Mouse (Mus musculus): Measurements from ENCODE around the gene Slc22a19.
"Not testable (repeated sequence)": the region's sequence is repeated elsewhere in the genome, so short reads cannot be mapped to it uniquely, and the experiment has no call there.

Gene Slc22a19

DNA sequence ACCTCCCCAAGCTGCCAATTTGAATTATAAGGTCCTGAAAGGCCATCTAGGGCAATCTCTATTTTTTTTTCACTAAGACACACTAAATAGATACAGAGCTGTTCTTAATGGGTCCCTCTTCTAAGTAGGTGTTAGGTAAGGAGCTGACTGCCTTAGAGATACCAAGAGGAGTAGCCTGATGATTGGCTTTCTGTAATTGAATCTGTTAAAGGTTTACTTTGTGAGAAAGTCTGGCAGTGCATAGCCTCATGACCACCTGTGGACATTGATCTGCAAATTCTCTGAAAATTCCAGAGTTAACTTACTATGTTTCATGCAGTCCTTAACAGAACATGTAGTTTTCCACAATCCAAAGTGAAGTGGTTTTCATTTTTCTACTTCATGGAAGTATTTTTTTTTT, at the start of gene Slc22a19:
Gene Slc22a19 (minus strand): TSS at position 163 of the 400 bp plus-strand sequence.
- no peak for DNase-seq (ENCODE audit: low spot score)

DNA sequence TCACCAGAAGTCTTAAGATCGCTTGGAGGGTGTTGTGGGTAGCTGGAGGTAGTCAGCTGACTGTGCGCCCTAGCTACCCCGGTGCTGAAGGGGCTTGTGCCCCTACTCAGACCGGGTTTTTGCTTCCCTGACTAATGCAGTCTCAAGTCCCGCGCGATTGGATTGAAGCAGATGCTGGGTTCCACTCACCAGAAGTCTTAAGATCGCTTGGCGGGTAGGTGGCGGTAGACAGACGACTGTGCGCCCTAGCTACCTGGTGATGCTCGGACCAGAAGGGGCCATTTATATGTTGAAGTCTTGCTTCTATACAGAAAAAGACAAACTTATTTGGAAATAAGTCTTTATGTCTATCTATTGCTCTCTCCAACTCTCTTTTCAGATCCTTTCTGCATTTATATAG, 42.3 kb upstream of the Slc22a19 start:
- DNase-seq (ENCODE audit: low spot score), result not testable (repeated sequence)

DNA sequence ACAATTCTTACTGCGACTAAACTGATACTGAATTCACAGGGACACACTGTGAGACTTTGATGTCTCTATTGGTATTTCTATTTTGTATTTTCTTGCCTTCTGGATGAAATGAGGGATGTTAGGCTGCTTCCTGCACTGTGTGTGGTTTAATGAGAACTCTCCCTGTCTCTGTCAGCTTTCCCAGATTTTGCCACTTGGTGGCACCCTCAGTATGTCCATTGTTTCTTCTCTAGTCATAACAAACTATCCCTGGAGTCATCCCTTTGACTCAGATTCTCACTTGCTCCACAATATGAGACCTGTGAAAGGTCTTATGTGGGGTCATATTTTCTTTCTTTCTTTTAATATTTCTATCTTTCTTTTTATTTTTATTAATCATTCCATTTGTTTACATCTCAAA, 18.4 kb upstream of the Slc22a19 start:
- peak; percentile 4 for DNase-seq (ENCODE audit: low spot score)

DNA sequence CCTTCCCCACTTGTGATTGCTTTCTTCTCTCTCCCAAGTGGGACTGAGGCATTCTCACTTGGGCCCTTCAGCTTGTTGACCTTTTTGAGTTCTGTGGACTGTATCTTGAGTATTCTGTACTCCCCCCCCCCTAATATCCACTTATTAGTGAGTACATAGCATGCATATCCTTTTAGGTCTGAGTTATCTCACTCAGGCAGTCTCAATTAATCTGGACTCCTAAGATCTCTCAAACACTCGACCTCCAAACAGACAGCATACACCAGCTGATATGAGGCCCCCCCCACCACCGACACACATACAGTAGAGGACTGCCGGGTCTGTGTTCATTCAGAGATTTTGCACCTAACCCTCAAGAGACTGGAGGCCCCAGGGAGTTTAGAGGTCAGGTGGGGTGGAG, 18.0 kb downstream of the Slc22a19 start:
- DNase-seq (ENCODE audit: low spot score), result not testable (repeated sequence)

DNA sequence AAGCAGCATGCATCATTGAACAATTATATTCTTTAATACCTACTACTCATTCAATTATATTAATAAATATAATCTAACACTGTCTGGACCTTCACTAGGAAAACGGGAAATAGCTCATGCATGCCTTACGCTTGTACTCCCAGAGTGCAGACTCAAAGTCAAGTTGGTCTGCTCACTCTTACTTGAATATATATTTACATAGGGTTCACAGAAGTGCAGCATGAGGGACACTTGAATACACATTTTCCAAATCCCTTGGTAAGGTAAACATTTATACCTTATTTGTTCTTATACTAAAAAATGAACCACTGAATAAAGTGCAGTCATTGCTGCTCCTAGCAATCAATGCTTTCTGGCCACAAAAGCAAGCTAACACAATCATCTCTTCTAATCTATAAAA, 19.9 kb downstream of the Slc22a19 start:
- DNase-seq (ENCODE audit: low spot score), result no peak

DNA sequence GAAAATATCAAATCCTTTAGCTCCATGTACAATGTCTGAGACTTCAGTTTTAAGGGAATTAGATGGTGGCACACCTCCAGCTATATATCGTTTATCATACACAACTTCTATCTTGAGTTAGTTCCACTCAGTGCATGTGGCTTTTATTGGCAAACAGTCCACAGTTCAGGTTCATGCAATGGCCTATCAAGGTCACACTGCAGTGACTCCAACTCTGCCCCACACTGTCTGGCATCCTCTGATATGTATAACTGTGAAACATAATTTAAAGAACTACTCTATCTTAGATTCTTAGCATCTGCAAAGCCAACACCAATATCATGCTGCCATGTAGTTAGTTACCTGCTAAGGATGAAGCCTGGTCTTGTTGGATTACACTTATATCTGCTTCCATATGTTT, 23.1 kb downstream of the Slc22a19 start:
- DNase-seq (ENCODE audit: low spot score), result no peak

DNA sequence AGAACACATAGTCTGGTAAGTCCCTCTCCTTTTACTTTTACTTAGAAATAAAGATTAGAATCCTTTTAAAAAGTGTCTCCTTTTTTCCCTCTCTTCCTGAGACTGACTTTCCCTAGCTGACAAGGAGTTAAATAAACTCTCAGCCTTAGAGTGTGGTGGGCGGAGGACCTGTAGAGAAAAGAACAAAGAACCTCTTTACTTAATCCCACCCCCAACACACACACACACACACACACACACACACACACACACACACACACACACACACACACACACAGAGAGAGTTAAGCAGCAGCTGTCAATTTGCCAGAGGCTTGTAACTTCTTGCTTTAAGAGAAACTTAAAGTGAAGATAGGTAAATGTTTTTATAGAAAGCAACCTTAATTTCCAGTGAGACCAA, 39.1 kb downstream of the Slc22a19 start:
- DNase-seq (ENCODE audit: low spot score), result no peak

DNA sequence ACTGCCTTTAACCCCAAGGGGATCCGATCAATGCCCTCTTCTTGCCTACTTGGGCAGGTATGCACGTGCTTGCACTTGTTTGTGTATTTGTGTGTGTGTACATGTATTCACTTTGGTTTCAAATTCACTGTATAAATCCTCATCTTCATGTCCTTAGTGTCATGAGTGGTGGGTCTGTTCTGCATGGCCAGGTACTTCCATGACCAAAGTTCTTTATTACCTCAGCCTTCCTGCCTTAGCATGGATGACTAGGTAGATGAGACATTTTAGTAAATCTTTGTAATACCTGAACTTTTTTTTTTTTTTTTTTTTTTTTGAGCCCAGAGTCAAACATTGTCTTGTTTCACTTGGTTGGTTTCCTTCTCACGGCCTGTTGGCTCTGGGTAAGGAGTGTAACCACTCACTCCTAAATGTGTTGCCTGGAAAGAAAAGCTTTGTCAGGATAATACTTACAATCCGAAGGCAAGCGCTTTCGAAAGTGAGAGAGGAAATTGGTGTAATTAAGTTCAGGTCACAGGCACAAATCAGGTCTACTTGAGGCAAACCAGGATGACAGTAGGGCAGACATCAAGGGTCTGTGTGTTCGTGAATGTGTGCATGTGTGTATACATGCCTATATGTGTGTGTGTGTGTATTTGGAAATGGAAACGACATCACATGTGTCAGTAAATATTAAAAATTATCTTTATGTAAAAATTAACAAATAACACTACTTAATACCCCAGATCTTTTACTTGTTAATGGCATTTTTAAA, 62.0 kb downstream of the Slc22a19 start:
- no peak for DNase-seq (ENCODE audit: low spot score)

DNA sequence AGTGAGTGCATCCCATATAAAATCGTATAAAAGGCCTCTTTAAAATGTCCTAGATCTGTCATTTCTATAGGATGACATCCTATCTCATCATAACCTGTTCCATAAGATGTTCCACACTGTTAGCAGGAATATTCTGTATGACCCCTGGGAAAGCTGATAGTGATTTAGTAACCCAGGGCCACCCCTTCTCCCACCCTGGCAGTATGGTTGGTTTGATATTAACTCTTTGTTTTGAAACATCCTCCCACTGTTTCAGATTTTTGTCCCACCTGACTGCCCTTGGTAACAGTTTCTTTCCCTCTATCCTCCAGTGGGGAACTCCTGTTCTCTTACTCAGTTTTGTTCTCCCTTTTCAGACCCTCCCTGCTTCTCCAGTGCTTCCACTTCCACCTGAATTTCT, 77.3 kb downstream of the Slc22a19 start:
- no peak for DNase-seq (ENCODE audit: low spot score)

DNA sequence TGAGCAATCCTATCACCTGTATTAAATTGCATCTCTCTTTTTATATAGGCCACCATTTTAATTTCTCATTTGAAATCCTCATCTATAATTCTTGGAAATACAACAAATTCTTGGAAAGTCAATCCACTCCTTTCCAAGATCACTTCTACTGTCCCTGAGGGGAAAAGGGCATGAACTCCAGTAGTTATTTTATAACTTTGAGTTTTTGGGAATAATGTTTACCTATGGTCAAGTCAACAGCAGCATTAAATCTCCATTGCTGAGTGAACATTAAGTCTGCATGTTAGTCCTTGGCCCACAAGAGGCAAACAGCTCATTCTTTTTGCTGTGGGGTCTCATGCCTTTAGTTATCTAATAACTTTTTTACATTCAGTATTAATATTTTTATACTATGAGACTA, 78.1 kb downstream of the Slc22a19 start:
- DNase-seq (ENCODE audit: low spot score), result no peak
